7 mouse cellular contexts compared by ENCODE assay signal in the genomic region with DNA sequence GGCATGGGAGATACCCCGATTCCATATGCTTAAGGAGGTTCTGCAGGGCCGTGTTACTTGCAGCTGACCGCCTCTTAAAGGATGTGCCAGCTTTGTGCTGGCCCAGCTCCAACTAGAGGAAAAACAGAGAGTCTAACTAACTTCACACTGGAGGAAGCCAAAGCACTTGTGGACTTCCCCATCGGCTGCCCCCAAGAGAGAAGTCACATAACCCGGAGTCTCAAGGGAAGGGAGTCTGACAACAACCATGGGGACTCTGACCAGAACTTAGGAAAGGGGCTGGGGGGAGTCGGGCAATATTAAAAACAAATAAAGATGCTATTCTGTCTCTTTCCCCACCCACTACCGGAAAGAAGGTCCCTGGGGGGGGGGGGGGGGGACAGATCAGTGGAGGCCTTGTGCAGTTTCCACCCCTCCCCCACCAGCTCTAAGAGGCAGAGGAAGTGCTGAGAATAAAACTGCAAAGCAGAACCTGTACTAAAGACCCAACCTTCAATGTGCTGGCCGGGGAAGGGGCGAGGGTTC. TPM values are rescaled to one million over a fixed set of nuclear protein-coding genes. Genes with fewer than 3 reads are reported as not detected.
A peak's percentile ranks its signal among the peaks of the same experiment; 100 is the strongest.
DNase-seq lines count a peak whose midpoint lies in the region; ATAC-seq and TF ChIP-seq lines count a peak whose summit lies in the region.

No protein-coding gene starts in this region.

- H3K4me3 ChIP-seq in forebrain, postnatal 0 days (ENCODE audit: low read depth, low read length), result no peak overlapping the region
- H3K4me3 ChIP-seq in hindbrain, embryonic 14.5 days (replicated peaks; ENCODE audit: low read length), result no peak overlapping the region
- no peak overlapping the region for H3K4me3 ChIP-seq in limb, embryonic 10.5 days
- H3K4me3 ChIP-seq in neural tube, embryonic 14.5 days (ENCODE audit: low read depth, low read length), result no peak overlapping the region

- no peak for TF ChIP-seq CTCF in forebrain, postnatal 0 days (IDR thresholded peaks at IDR 0.05; ENCODE audit: low read depth)

- WGBS in forebrain, postnatal 0 days, result 21% methylated on average over 9 of the region's 9 CpGs
- WGBS in hindbrain, embryonic 14.5 days, result 35% methylated on average over 9 of the region's 9 CpGs
- WGBS in limb, embryonic 10.5 days, result 65% methylated on average over 9 of the region's 9 CpGs
- WGBS in neural tube, embryonic 14.5 days, result 33% methylated on average over 9 of the region's 9 CpGs

- no peak overlapping the region for H3K9ac ChIP-seq in forebrain, postnatal 0 days
- no peak overlapping the region for H3K9ac ChIP-seq in hindbrain, embryonic 14.5 days
- H3K9ac ChIP-seq in neural tube, embryonic 14.5 days (replicated peaks; ENCODE audit: low read depth, low read length), result no peak overlapping the region

- no peaks in the 10 kb centered on the region for H3K36me3 ChIP-seq in forebrain, postnatal 0 days (ENCODE audit: insufficient read depth)
- no peaks in the 10 kb centered on the region for H3K36me3 ChIP-seq in hindbrain, embryonic 14.5 days (replicated peaks; ENCODE audit: control insufficient read depth, insufficient read depth)
- no peaks in the 10 kb centered on the region for H3K36me3 ChIP-seq in limb, embryonic 10.5 days
- no peaks in the 10 kb centered on the region for H3K36me3 ChIP-seq in neural tube, embryonic 14.5 days (ENCODE audit: control insufficient read depth, insufficient read depth, low read length)

- no peaks in the 10 kb centered on the region for H3K9me3 ChIP-seq in forebrain, postnatal 0 days (ENCODE audit: low read length)
- no peaks in the 10 kb centered on the region for H3K9me3 ChIP-seq in hindbrain, embryonic 14.5 days (ENCODE audit: control insufficient read depth, low read length)
- H3K9me3 ChIP-seq in limb, embryonic 10.5 days (replicated peaks), result no peaks in the 10 kb centered on the region
- no peaks in the 10 kb centered on the region for H3K9me3 ChIP-seq in neural tube, embryonic 14.5 days (ENCODE audit: control insufficient read depth, low read length)

- ATAC-seq in forebrain, postnatal 0 days, result peak; percentile 43; the same call in 1 of the 2 replicates
- peak; percentile 43; the same call in 1 of the 2 replicates for ATAC-seq in hindbrain, embryonic 14.5 days (ENCODE audit: low FRiP score)
- peak; percentile 35; the same call in 1 of the 2 replicates for ATAC-seq in neural tube, embryonic 14.5 days (ENCODE audit: low read depth)

- DNase-seq in A20 (ENCODE audit: low read depth, low spot score), result peak; percentile 92
- peak; percentile 87 for DNase-seq in CD4-positive, CD25-positive, alpha-beta regulatory T cell, adult 2 months (ENCODE audit: low read depth, low spot score)
- peak; percentile 46 for DNase-seq in forebrain, postnatal 0 days
- DNase-seq in hindbrain, embryonic 14.5 days (ENCODE audit: low spot score), result peak; percentile 59
- no peak for DNase-seq in limb, embryonic 10.5 days (ENCODE audit: low spot score)
- DNase-seq in urinary bladder, adult 2 months (ENCODE audit: low spot score), result no peak

- H3K4me1 ChIP-seq in forebrain, postnatal 0 days (ENCODE audit: insufficient read depth), result no peaks in the 10 kb centered on the region; the same call in 1 of the 2 replicates
- H3K4me1 ChIP-seq in hindbrain, embryonic 14.5 days (replicated peaks; ENCODE audit: control insufficient read depth, insufficient read depth, low read length), result peaks cover 18% of the 10 kb centered on the region
- peaks cover 94% of the 10 kb centered on the region for H3K4me1 ChIP-seq in limb, embryonic 10.5 days
- H3K4me1 ChIP-seq in neural tube, embryonic 14.5 days (ENCODE audit: control insufficient read depth, insufficient read depth, low read length), result peaks cover 20% of the 10 kb centered on the region

- H3K27me3 ChIP-seq in forebrain, postnatal 0 days (ENCODE audit: insufficient read depth, low read length), result no peaks in the 10 kb centered on the region
- no peaks in the 10 kb centered on the region for H3K27me3 ChIP-seq in hindbrain, embryonic 14.5 days (ENCODE audit: control insufficient read depth, insufficient read depth, low read length)
- no peaks in the 10 kb centered on the region for H3K27me3 ChIP-seq in limb, embryonic 10.5 days (ENCODE audit: low read depth, poor library complexity, severe bottlenecking)
- no peaks in the 10 kb centered on the region for H3K27me3 ChIP-seq in neural tube, embryonic 14.5 days (ENCODE audit: control insufficient read depth, insufficient read depth, low read length)

- no peak overlapping the region for H3K27ac ChIP-seq in forebrain, postnatal 0 days (ENCODE audit: low read depth, low read length)
- no peak overlapping the region for H3K27ac ChIP-seq in hindbrain, embryonic 14.5 days
- H3K27ac ChIP-seq in limb, embryonic 10.5 days, result peak overlapping the region; percentile 20; the same call in 1 of the 2 replicates
- H3K27ac ChIP-seq in neural tube, embryonic 14.5 days (ENCODE audit: low read depth, low read length), result no peak overlapping the region

- H3K4me2 ChIP-seq in forebrain, postnatal 0 days (ENCODE audit: low read depth), result no peak overlapping the region
- H3K4me2 ChIP-seq in hindbrain, embryonic 14.5 days (replicated peaks), result 0 out of 2 replicates have a peak overlapping the region, but pooled peaks have one; percentile 5
- H3K4me2 ChIP-seq in neural tube, embryonic 14.5 days (ENCODE audit: low read depth, low read length), result no peak overlapping the region

RNA-seq across cellular contexts. Expression of a gene that starts 17.3 kb away (rescaled TPM):
- total RNA-seq in forebrain, postnatal 0 days (2014; rRNA removed), result 16.1 and 20.8 TPM in 2 replicates
- polyA plus RNA-seq in forebrain, postnatal 0 days (2015; fragmentation: Nextera tagmentation; extraction: Ambion mirVana), result 0.98 and 1.2 TPM in 2 replicates
- polyA plus RNA-seq in hindbrain, embryonic 14.5 days (2014; fragmentation: Nextera tagmentation; extraction: Ambion mirVana), result 2.8 and 3.0 TPM in 2 replicates
- 3.1 and 3.8 TPM in 2 replicates for polyA plus RNA-seq in limb, embryonic 10.5 days (2016; fragmentation: Nextera tagmentation; extraction: Ambion mirVana)
- polyA plus RNA-seq in neural tube, embryonic 14.5 days (2014; fragmentation: Nextera tagmentation; extraction: Ambion mirVana), result 2.1 and 3.5 TPM in 2 replicates
- 23.2 and 30.0 TPM in 2 replicates for polyA plus RNA-seq in urinary bladder, adult 2 months (2012; rRNA removed)

Comparison
In these comparisons a context has a peak if more than half of its experiments do, and no peak if none do; other contexts are left out.
1. DNase-seq: peak in A20 (single experiment), CD4-positive, CD25-positive, alpha-beta regulatory T cell, adult 2 months (single experiment), forebrain, postnatal 0 days (single experiment) and hindbrain, embryonic 14.5 days (single experiment); none in limb, embryonic 10.5 days (single experiment) and urinary bladder, adult 2 months (single experiment).
2. Peak in every context shown above with its lines, with median percentiles within 50 percentile points of each other: ATAC-seq.